Mouse (Mus musculus) heart, adult 18-20 months (tissue): ENCODE results near the gene Olfr1282. TPM values are rescaled to one million over a fixed set of nuclear protein-coding genes. Genes with fewer than 3 reads are reported as not detected.
"Not testable (repeated sequence)": the region's sequence is repeated elsewhere in the genome, so short reads cannot be mapped to it uniquely, and the experiment has no call there.

Experiments
- DNase-seq, 2 experiments: peaks; one replicate each; pipeline ENCODE4 v3.0.0; 2021 to 2022; ENCODE audit warnings: mixed read lengths in 1 of 2
- long read RNA-seq, 2 experiments: library from polyadenylated mRNA; stranded (forward); transcript quantifications; one replicate each; pipeline ENCODE4 v2.0.0; 2021
- total RNA-seq, 2 experiments: library from RNA; stranded (reverse); gene quantifications; 2 replicates each; pipeline ENCODE4 v1.2.3; 2021

Gene Olfr1282
- not detected for total RNA-seq
- long read RNA-seq, experiment 1, result 0 reads
- long read RNA-seq, experiment 2, result 0 reads

DNA sequence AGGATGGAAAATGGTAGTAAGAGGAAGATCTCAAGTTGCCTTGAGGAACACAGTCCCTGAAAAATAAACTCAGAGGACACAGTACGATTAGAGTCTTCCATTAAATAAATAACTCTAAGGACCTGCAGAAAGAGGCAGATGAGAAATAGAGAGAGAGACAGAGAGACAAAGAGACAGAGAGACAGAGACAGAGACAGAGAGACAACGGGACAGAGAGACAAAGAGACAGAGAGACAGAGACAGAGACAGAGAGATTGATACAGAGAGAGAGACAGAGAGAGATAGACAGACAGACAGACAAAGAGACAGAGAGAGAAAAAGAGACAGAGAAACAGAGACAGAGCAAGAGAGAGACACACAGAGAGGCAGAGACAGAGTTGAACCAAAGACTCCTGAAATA lies at the start of gene Olfr1282:
TSS of gene Olfr1282 (minus strand) at position 101 of the 400 bp plus-strand sequence.
- DNase-seq, result no peak

DNA sequence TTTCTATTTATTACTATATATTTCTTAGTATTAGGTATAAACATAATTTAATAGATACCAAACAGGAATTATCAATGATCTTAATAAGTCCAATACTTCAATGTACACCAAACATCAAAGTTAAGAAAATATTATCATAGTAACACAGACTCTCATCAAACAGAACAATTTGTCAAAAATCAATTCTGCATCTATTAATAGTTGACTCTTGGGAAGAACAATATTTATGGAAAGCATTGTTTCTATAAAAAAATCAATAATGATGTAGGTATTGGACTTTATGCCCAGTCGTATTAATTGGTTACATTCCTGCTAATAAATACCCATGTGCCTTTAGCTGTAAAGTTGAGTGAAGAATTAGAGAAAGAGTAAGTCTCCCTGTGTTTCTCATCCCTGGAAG lies 39.3 kb upstream of the Olfr1282 start, which contains the start of gene Olfr1284:
TSS of gene Olfr1284 (plus strand) at position 301 of the 400 bp plus-strand sequence.
- DNase-seq, result no peak

DNA sequence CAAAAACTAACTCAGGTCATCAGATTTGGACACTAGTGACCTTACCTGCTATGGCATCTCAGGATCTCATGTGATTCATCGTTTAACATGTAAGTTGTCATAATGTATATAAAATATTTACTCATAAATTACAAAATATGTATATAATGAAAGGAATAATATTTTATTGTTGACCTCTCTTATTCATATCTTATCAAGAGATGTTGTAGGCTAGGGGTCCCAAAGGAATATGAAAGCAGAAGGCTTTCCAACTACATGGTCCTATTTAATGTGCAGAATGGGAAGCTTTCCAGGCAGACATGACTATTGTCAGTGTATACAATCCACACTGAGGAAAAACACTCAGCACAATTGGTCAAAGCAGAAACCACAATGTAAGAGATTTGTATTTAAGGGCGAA lies 30.6 kb upstream of the Olfr1282 start, which contains the start of gene Olfr1283:
TSS of gene Olfr1283 (plus strand) at position 301 of the 400 bp plus-strand sequence.
- DNase-seq, result no peak

DNA sequence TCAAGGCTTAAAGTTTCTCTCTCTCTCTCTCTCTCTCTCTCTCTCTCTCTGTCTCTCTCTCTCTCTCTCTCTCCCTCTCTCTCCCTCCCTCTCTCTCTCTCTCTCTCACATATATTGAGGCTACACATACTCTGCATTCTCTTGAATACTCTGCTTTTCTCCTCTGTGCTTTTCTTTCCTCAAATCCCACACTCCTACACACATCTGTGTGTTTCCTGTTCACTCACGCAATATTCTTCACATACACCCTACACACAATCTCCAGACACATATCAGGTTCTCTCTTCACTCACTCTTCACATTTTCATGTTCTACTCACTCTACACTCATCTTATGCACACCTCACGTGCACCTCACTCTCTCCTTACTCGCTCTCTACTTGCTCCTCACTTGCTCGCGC lies 2.2 kb downstream of the Olfr1282 start:
- DNase-seq, result not testable (repeated sequence)

DNA sequence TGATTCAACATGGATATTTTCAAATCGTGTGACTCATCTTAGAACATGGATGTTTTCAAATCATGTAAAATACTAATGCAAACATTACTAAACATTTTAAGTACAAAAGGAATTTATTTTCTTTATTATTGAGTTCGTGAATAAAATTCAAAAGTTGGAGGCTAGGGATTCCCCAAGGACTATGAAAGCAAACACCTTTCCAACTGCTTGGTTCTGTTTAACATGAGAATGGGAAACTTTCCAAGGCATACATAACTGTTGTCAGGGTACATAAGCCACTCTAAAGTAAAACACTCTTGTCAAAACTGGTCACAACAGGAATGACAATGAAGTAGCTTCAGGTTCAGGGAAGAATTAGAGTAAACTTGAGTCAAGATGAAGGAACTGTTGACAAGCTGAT lies 9.7 kb downstream of the Olfr1282 start, which contains the start of gene Olfr1281:
TSS of gene Olfr1281 (plus strand) at position 301 of the 400 bp plus-strand sequence.
- no peak for DNase-seq

DNA sequence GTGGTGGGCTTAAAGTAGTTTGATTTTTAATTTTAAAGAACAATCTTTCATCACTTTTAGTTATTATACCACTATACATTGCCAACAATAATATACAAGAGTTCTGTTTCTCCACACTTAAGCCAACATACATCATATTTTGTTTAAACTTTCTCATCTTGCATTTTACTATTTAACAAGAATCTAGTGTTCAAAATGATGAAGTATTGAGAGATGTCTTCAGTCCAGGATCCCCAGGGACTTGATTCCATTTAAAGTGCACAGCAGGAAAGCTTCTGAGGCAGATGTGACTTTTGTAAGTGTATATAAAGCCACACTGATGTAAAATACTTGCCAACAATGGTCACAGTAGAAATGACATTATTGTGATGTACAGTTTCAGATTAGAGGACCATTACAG lies 22.2 kb downstream of the Olfr1282 start, which contains the start of gene Olfr1280:
TSS of gene Olfr1280 (plus strand) at position 301 of the 400 bp plus-strand sequence.
- DNase-seq, result no peak

DNA sequence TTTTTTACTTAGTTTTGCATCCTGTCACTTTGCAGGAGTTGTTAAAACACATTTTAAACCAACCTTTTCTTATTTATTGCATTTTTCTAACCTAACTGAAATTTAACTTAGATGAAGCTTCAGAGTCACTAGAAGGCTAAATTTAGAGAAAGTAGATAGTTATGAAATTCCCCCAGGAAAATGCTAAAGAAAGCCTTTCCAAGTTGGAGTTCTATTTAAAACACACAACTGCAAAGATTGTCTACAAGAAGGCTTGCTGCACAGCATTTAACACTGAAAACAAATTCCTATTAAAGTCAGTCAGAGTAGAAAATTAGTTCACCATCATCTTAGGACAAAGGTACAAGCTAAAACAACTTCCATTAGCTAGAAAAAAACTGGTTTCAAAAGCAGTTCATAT lies 35.5 kb downstream of the Olfr1282 start, which contains the start of gene Olfr1279:
TSS of gene Olfr1279 (plus strand) at position 262 of the 400 bp plus-strand sequence.
- DNase-seq, result no peak

DNA sequence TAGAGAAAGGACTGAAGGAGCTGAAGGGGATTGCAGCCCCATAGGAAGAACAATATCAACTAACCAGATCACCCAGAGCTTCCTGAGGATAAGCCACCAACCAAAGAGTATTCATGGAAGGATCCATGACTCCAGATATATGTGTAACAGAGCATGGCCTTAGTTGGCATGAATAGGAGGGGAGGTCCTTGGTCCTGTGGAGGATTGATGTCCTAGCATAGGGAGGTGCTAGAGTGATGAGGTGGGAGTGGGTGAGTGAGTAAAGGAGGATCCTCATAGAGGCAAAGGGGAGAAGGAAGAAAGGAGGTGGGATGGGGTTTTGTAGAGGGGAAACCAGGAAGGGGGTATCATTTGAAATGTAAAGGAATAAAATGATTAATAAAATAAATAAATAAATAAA lies 37.3 kb downstream of the Olfr1282 start:
- no peak for DNase-seq

DNA sequence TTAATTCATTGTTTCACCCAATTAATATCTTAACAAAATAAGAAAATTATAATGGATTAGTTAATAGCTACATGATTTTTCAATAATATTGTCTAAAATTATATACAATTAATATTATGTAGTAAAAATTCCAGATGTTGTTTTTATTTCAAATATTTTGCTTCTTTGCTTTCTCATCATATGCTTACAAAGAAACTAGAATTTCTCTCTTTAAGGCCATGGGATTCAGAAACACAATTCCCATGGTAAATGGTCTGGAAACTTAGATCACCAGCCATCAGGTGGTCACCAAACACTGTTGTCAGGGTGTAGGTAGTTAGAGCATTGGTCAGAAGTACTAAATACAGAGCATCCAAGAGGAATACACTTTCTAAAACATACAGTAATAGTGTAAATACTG lies 46.0 kb downstream of the Olfr1282 start, which contains the start of gene Olfr1278:
TSS of gene Olfr1278 (plus strand) at position 301 of the 400 bp plus-strand sequence.
- DNase-seq, result no peak

Other genes with a start within 250 kb of the Olfr1282 start
- not detected for gene Gm13941, start 230.1 kb downstream of the Olfr1282 start, total RNA-seq
- not detected for gene Gm15130, start 183.1 kb downstream of the Olfr1282 start, total RNA-seq
- gene 4930430A15Rik, start 106.5 kb downstream of the Olfr1282 start, total RNA-seq, result not detected
- not detected for gene Olfr1275, start 100.8 kb downstream of the Olfr1282 start, total RNA-seq
- not detected for gene Olfr1276, start 81.6 kb downstream of the Olfr1282 start, total RNA-seq
- not detected for gene Olfr1277, start 62.0 kb downstream of the Olfr1282 start, total RNA-seq
- not detected for gene Olfr1278, start 45.9 kb downstream of the Olfr1282 start, total RNA-seq
- gene Olfr1279, start 35.4 kb downstream of the Olfr1282 start, total RNA-seq, result not detected
- not detected for gene Olfr1280, start 22.1 kb downstream of the Olfr1282 start, total RNA-seq
- not detected for gene Olfr1281, start 9.6 kb downstream of the Olfr1282 start, total RNA-seq
- gene Olfr1283, start 30.7 kb upstream of the Olfr1282 start, total RNA-seq, result not detected
- gene Olfr1284, start 39.4 kb upstream of the Olfr1282 start, total RNA-seq, result not detected
- gene Olfr1286, start 87.0 kb upstream of the Olfr1282 start, total RNA-seq, result not detected
- gene Olfr1287, start 113.1 kb upstream of the Olfr1282 start, total RNA-seq, result not detected
- gene Olfr1288, start 138.0 kb upstream of the Olfr1282 start, total RNA-seq, result not detected
- gene Olfr1289, start 144.7 kb upstream of the Olfr1282 start, total RNA-seq, result not detected
- gene Olfr1290, start 157.8 kb upstream of the Olfr1282 start, total RNA-seq, result not detected
- not detected for gene Olfr1291-ps1, start 161.1 kb upstream of the Olfr1282 start, total RNA-seq
- not detected for gene Olfr1293-ps, start 189.1 kb upstream of the Olfr1282 start, total RNA-seq
- gene Olfr1294, start 204.2 kb upstream of the Olfr1282 start, total RNA-seq, result not detected
- gene Olfr1295, start 233.6 kb upstream of the Olfr1282 start, total RNA-seq, result not detected